Mouse (Mus musculus): ENCODE data around the gene Arhgap35. TPM values are rescaled to one million over a fixed set of nuclear protein-coding genes. Genes with fewer than 3 reads are reported as not detected.
A peak's percentile ranks its signal among the peaks of the same experiment; 100 is the strongest.
"Not testable (repeated sequence)": the region's sequence is repeated elsewhere in the genome, so short reads cannot be mapped to it uniquely, and the experiment has no call there.

Arhgap35 gene
- total RNA-seq (2021) = 10 to 100 TPM; 49.3 to 56.1 TPM
- long read RNA-seq, experiment 1, partial matches to known transcripts = 0 of 26 reads
- long read RNA-seq, experiment 1, other reads (novel, unspliced or antisense) = 26 of 26 reads
- long read RNA-seq, experiment 2, partial matches to known transcripts = 0 of 23 reads
- long read RNA-seq, experiment 2, other reads (novel, unspliced or antisense) = 23 of 23 reads

GRCm38 (mm10) chr7:16614888-16615715, at the start of gene Arhgap35:
Gene Arhgap35 (minus strand): TSS chr7:16614993.
- DNase-seq = peak; percentile 99

GRCm38 (mm10) chr7:16644260-16644659, 29.5 kb upstream of the Arhgap35 start:
- DNase-seq = no peak

DNA sequence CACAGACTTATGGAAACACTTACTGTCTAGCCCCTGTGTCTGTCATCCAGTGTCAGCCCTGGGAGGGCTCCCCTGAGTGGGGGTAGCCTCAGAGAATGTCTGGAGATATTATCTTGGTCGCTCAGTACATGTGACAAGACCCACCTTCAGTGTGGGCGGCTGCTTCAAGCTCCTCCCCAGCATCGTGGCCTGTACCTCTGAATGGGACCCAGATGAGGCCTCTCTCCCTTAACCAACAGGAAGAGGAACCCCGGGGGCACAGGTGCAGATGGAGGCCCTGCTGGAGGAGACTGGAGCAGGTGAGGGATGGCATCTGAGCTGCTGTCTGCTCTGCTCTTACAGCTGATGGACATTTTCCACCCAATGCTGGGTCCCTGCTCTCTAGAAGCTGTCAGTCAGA, 28.3 kb upstream of the Arhgap35 start:
- not testable (repeated sequence) for DNase-seq

DNA sequence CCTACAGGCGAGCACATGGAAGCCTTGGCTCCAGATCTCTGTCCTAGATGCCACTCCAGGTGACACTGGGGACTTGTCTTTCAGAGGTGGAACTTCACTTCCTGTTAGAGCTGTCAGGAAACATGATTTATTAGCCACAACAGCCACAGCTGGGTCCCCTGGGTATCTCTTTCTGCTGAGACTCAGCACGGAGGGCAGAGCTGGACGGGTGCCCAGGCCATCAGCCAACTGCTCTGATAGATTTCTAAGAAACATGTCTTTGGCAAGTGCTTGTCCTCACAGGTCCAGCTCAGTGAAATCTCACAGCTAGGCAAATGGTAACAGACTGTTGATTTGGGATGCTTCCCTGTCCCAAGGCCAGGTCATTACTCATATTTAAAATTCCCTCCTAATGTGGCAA, 24.2 kb upstream of the Arhgap35 start:
- DNase-seq = peak; percentile 88

GRCm38 (mm10) chr7:16635116-16635515, 20.3 kb upstream of the Arhgap35 start:
- no peak for DNase-seq

DNA sequence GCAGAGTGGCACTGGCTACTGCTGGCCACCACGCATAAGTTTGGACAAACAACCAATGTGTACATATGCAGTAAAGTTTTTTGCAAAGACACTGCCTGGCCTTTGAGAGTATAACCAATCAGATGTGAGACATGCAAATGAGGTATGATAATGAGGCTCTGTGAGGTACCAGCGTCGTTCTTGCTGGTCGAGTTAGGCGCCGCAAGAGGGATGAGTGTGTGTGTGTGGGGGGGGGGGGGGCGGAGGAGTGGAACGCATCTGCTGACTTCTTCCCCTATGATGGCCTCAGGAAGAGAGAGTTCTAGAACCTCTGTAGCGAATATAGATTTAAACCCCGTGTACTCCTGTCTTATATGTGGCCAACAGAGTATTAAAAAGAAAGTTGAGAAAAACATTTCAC, 19.1 kb upstream of the Arhgap35 start:
- DNase-seq = not testable (repeated sequence)

DNA sequence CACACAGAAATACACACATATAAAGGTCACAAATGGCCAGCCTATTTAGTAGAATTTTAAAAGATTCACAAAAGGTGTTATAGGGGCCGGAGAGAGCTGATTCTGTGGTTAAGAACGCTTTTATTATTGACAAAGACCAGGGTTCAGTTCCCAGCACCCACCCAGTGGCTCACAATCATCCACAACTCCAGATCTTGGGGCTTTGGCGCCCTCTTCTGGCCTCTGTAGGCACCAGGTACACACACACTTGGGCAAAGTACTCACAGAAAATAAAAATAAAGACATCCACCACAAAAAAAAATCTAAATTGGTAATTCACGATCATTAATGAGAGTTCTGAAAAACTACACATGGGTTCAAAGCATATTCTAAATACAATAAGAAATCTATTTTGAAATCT, 17.1 kb upstream of the Arhgap35 start:
- DNase-seq = no peak

DNA sequence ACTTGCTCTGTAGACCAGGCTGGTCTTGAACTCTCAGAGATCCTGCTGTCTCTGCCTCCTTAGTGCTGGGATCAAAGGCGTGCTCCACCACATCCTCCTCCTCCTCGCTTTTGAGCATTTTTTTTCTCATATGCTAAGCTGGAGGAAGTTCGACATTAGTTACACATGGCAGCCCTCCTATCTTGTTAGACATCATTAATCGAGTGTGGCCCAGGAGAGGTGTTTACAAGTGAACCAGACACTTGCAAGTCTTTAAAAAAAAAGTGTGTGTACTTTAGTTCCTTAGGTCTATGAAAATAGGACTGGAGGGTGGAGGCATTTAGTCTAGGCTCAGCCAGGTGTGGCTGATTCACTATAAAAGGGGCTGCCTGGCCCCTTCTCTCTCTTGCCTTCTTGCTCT, 16.2 kb upstream of the Arhgap35 start:
- DNase-seq = no peak

GRCm38 (mm10) chr7:16629598-16630296, 15.0 kb upstream of the Arhgap35 start:
- peak; percentile 56 for DNase-seq

DNA sequence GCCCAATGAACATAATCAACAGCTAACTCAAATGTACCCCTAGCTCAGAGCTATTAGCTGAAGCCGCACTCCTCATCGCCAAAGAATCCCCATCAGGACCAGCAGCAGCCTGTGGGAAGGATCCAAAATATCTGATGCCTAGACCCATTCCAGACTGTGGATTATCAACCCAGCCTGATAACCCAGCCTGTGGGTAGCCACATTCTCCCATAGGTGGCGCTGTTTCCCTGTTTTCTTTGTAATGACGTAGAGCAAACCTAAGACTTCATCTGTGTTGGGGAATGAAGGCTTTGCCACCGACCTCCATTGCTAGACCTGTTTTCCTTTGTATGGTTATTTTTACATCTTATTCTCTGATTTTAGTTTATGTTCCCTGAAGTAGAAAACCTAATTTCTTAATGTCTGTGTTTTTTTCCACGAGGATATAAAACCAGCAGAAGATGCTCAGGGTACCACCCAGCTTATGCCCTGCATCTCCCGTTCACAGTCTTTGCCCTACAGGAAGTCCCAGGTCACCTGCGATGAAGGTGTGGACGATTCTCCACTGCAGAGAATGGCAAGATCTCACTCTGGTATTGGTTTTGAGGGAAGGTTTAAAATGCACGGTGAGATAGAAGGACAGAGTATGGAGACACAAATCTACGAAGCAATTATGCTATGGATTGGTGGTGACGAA, 13.4 kb upstream of the Arhgap35 start:
- DNase-seq = peak; percentile 76

GRCm38 (mm10) chr7:16623687-16624086, 8.9 kb upstream of the Arhgap35 start:
- no peak for DNase-seq

GRCm38 (mm10) chr7:16623131-16623530, 8.3 kb upstream of the Arhgap35 start:
- DNase-seq = no peak

DNA sequence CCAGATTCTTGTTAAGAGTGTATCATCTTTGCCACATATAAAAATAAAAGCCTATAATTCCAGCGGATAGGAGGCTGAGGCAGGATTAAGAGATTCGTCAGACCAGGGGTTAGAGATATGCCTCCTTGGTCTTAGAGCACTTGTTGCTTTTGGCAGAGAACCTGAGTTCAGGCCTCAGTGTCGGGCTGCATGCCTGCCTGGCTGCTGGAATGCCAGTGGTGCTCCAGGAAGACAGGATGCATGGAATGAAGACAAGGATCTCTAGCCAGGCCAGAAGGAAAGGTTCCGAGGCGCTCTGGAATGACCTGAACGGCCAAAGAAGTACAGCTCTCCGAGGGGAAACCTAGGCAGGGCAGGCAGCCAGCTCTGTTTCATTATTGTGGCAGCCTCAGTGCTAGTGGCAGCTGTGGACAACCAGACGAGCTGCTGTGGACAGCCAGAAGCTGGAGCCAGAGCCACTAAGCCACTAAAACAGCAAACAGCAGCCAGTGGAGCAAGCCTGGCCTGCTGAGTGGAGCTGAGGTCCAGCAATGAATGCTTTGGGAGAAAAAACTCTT, 6.4 kb upstream of the Arhgap35 start:
- DNase-seq = no peak

- peak; percentile 80 for DNase-seq
Observed at GRCm38 (mm10) chr7:16618661-16619211, 3.9 kb upstream of the Arhgap35 start.

GRCm38 (mm10) chr7:16617045-16617444, 2.3 kb upstream of the Arhgap35 start:
- DNase-seq = peak; percentile 81

DNA sequence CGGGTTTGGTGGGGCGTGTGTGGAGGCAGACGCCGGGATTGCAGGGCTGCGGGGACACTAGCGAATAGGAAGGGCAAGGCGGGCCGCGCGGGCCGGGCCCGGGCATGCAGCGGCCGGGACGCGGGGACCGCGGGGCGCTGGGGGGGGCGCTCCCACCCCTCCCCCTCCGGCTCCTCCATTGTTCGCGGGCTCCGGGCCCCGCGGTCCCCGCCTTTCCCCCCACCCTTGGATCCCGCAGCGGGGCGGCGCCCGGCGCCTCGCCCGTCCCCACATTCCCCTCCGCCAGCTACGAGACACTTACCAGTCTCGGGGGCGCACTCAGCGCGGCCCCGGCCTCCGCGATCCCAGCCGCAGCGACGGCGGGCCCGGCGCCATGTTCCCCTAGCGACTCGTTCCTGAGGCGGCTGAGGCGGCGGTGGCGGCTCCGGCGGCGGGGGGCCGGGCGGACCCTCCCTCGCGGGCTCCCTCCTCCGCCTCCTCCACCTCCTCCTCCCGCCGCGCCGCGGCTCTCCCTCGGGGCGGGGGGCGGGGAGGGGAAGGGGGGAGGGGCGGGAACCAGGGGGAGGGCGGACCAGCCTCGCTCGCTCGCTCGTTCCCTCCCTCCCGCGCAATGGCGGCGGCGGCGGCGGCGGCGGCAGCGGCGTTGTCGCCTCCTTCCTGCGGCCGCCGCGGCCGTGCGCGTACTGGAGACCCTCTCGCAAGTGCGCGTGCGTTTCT, 464 bp downstream of the Arhgap35 start:
- DNase-seq = peak; percentile 82

- DNase-seq = peak; percentile 19
Observed at GRCm38 (mm10) chr7:16613461-16614170, 1.2 kb downstream of the Arhgap35 start.

DNA sequence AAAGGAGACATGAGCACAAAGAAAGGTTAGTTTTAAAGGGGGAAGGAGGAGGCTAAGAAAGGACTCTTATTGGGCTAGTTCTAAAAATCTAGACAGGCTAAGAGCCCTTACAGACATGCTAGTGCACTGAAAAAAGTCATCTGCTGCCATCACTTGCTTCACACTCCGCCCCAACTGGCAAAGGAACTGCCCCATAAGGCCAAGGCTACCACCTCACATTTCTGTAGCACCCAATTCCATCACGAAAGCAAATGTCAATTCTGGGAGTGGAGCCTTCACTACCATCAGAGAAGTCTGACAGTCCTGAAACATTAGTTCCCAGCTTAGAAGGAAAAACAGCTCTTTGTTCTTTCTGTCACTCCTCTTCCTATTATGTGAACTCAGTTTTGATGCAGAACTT, 4.4 kb downstream of the Arhgap35 start:
- DNase-seq = peak; percentile 27

DNA sequence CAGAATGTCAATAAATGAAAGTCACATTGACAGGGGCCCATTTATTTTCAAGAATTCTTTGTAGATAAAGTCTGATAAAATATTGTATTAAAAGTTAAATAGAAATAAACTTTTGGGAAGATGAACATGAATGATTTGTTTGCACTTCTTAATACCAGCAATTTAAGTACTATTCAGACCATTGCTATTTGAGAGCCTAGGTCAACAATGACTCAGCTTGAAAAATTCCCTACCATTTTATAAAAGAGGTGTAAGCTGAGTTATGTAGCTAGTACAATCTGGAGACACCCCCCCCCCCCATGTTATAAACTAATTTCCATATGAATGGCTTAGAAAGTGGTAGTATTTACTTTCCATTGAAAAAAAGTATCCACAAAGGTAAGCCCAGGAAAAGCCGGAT, 5.8 kb downstream of the Arhgap35 start:
- DNase-seq = no peak

DNA sequence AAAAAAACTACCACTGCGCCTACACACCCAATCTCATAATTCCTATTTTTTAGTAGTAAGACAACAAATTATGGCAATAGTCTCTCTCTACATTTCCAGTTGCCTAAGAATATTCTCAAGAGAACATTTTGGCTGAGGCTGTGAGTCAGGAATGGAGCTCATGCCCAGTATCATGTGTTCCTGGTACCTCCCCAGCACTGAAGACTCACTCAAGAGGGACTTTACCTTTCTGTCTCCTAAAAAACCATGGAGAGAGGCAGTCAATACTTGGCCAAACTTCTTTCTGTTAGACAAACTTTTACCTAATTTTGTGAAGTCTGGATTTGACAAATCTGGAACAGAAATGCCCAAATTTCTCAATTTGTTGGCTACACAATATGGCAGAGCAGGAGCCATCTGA, 6.7 kb downstream of the Arhgap35 start:
- DNase-seq = peak; percentile 18

DNA sequence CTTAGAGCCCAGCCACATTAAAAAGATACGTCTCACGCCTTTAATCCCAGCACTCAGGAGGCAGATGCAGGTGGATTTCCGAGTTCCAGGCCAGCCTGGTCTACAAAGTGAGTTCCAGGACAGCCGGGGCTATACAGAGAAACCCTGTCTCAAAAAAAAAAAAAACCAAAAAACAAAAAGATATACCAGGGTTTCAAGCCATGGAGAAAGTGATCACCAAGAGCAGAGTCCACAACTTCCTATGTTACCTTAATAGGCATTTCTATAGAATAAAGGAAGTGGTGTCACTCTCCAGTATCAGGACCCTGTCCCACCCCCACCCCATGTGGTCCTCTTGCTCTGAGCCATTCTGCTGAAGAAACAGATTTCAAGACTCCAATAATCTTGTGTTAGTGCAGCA, 8.0 kb downstream of the Arhgap35 start:
- not testable (repeated sequence) for DNase-seq

Data from adrenal gland, postnatal 10 days (tissue).